ENCODE assay signal across 8 mouse cellular contexts in the genomic region with DNA sequence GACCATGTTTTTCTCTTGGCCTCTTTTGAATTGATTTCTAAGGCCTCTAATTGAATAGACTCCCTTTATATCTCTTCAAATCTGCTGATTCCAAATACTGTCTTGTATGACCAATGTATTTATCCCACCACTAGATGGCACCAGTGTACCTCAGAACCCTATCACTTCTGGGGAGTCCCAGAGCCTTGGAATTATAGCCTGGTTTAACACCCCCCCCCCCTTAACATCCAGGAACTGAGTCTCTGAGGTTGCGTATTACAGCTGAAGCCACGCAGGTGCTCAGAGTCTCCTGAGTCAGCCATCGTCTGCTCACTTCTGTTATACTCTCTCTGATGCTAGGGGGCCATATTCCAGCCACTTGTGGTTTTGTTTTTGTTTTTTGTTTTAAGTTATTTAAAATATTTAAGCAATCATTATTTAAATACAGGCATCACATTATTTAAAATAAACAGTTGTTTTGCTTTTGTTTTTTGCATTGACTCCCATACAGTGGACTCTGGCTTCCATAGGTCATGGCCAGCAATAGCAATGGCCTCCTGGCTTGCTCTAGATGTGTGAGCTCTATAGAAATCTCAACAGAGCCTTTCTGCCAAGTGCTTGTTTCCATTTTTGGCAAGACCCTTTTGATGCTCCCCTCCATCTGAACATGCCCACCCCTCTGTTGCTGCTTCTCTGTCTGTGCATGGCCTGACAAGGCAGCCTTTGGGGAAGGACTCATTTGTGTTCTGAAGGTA.
A peak's percentile ranks its signal among the peaks of the same experiment; 100 is the strongest.
DNase-seq lines count a peak whose midpoint lies in the region; ATAC-seq and TF ChIP-seq lines count a peak whose summit lies in the region.

No protein-coding gene starts in this region.

- H3K4me3 ChIP-seq in G1E (ENCODE audit: low read depth, low read length), result no peak overlapping the region

- no peaks in the 10 kb centered on the region for H3K27me3 ChIP-seq in G1E (ENCODE audit: insufficient read depth, low read length)

- peak; percentile 34; the same call in 1 of the 2 replicates for ATAC-seq in G1E (ENCODE audit: extremely low read depth, insufficient number of reproducible peaks, low FRiP score, poor library complexity, severe bottlenecking)

- H3K4me1 ChIP-seq in G1E (ENCODE audit: insufficient read depth, low read depth, low read length), result peaks cover 4% of the 10 kb centered on the region; the same call in 1 of the 2 replicates

- no peaks in the 10 kb centered on the region for H3K9me3 ChIP-seq in G1E (replicated peaks)

- peaks cover 28% of the 10 kb centered on the region for H3K36me3 ChIP-seq in G1E (replicated peaks)

- no peak for TF ChIP-seq CTCF in G1E (IDR thresholded peaks at IDR 0.05; ENCODE audit: low read depth, low read length)

- DNase-seq in layer of hippocampus, adult 9-11 months, result peak; percentile 12
- DNase-seq in layer of hippocampus, adult 9-10 months (ENCODE audit: low spot score), result no peak
- peak; percentile 11 for DNase-seq in G1E (ENCODE audit: low spot score)
- peak; percentile 81 for DNase-seq in embryo, embryonic 10.5 days (ENCODE audit: low spot score)
- peak; percentile 48 to 71 for DNase-seq in heart, postnatal 10 days
- peak; percentile 4 for DNase-seq in left cerebral cortex, postnatal 4 days
- DNase-seq in naive thymus-derived CD4-positive, alpha-beta T cell, adult 2 months (ENCODE audit: low read depth), result peak; percentile 64
- no peak for DNase-seq in gastrocnemius, postnatal 4 days (ENCODE audit: low spot score in 2 of 2)

- intact Hi-C loops in heart, postnatal 10 days (cut with DNase I), result loop anchor here (1.0 to 10.0 kb wide), 7 partner anchors 56 to 721 kb away; a partner anchor contains a TSS
- intact Hi-C loops in left cerebral cortex, postnatal 4 days (cut with DNase I), result loop anchor here (2.0 to 10.0 kb wide), 3 partner anchors 194 to 574 kb away; a partner anchor contains a TSS

Comparison
In these comparisons a context has a peak if more than half of its experiments do, and no peak if none do; other contexts are left out.
1. DNase-seq: peak in layer of hippocampus, adult 9-11 months (single experiment), G1E (single experiment), embryo, embryonic 10.5 days (single experiment), heart, postnatal 10 days (2 of 2), left cerebral cortex, postnatal 4 days (single experiment) and naive thymus-derived CD4-positive, alpha-beta T cell, adult 2 months (single experiment); none in layer of hippocampus, adult 9-10 months (single experiment) and gastrocnemius, postnatal 4 days (0 of 2).